Mouse (Mus musculus) stomach, embryonic 14.5 days (tissue): ENCODE results near the gene Cdh7. TPM values are rescaled to one million over a fixed set of nuclear protein-coding genes. Genes with fewer than 3 reads are reported as not detected.

Experiments
- ATAC-seq: fragments of 200-750 bp; cut with Nextera tagmentation; 2 replicates; pipeline ENCODE4 v1.8.0; 2017; ENCODE audit warnings: low read depth, moderate TSS enrichment; ENCODE audit not compliant: insufficient number of reproducible peaks, insufficient read depth, low FRiP score
- H3K27ac ChIP-seq: fragments of 300-500 bp; sonication (generic); 2 replicates; pipeline ENCODE4 v1.5.1; 2014; ENCODE audit warnings: mild to moderate bottlenecking, low read length, moderate library complexity, mixed read lengths
- H3K27me3 ChIP-seq: fragments of 300-500 bp; sonication (generic); 2 replicates; pipeline ENCODE4 v1.6.1; 2014; ENCODE audit warnings: low read length, control low read depth, mixed read lengths; ENCODE audit not compliant: control insufficient read depth, insufficient read depth
- H3K36me3 ChIP-seq: fragments of 300-500 bp; sonication (generic); 2 replicates; pipeline ENCODE4 v1.6.1; 2014; ENCODE audit warnings: mild to moderate bottlenecking, control low read depth, low read length, moderate library complexity, mixed read lengths; ENCODE audit not compliant: control insufficient read depth, insufficient read depth
- H3K4me1 ChIP-seq: fragments of 300-500 bp; sonication (generic); 2 replicates; pipeline ENCODE4 v1.6.1; 2014; ENCODE audit warnings: low read length, control low read depth, mixed read lengths; ENCODE audit not compliant: control insufficient read depth, insufficient read depth
- H3K4me2 ChIP-seq: fragments of 300-500 bp; sonication (generic); replicated peaks from 2 replicates; pipeline ENCODE4 v1.6.1; 2014; ENCODE audit warnings: low read depth, low read length, control low read depth
- H3K4me3 ChIP-seq: fragments of 300-500 bp; sonication (generic); 2 replicates; pipeline ENCODE4 v1.5.1; 2014; ENCODE audit warnings: low read depth, low read length, control low read depth
- H3K9ac ChIP-seq: fragments of 300-500 bp; sonication (generic); replicated peaks from 2 replicates; pipeline ENCODE4 v1.6.1; 2014; ENCODE audit warnings: low read depth, mild to moderate bottlenecking, control low read depth, low read length, moderate library complexity, mixed read lengths
- H3K9me3 ChIP-seq: fragments of 300-500 bp; sonication (generic); 2 replicates; pipeline ENCODE4 v1.6.1; 2016; ENCODE audit warnings: low read depth, low read length, control low read depth; ENCODE audit not compliant: control insufficient read depth
- WGBS: fragments of 180-500 bp; shearing (Covaris S2); extraction: QIAGEN DNeasy Blood & Tissue Kit; methylation state at CpG from one replicate; pipeline ENCODE4 v1.1.7; 2014; 5-methylcytosine and 5-hydroxymethylcytosine counted together
- polyA plus RNA-seq: library from polyadenylated mRNA; unstranded; fragments of >200 nt; fragmentation: Nextera tagmentation; extraction: Ambion mirVana; gene quantifications from 2 replicates; pipeline ENCODE4 v1.2.1, GENCODE M21; 2014

Cdh7 gene
- 0.50 and 0.61 TPM in 2 replicates for polyA plus RNA-seq

DNA sequence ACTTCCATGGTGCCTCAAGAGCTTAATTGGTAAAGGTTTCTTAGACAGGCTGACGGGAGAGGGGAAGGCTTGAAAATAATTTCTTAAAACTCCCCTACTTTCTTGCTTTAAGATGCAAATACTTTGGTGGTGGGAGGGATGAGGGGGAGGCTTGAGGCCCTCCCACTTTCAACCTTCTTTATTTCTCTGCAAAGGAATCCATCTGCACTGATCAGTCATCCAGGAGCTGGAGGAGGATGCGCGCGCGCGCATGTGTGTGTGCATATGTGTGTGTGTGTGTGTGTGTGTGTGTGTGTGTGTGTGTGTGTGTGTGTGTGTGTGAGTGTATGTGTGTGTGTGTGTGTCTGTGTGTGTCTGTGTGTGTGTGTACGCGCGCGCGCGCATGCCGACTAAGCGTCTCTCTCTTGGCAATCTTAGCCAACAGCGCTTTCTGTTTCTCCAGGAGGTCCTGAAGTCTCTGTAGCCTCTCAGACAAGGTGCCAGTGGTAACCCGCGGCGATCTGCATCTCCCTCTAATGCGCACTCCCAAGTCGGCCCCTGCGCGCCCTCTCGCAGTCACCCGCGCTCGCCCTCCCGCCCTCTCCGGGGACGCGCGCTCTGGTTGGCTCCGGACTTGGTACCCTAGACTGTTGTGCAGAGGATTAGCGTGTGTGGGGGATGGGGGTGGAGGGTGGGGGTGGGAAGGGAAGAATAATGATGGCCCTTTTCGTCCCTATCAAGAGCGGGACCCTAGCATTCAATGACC is at the start of gene Cdh7:
Gene Cdh7, plus strand, starts transcription at position 368 of the 745 bp plus-strand sequence.
- H3K36me3 ChIP-seq = no peaks in the 10 kb centered on the region
- peak within 1 kb of the TSS; percentile 52 for H3K4me3 ChIP-seq
- ATAC-seq = peak; percentile 28; the same call in 1 of the 2 replicates
- WGBS = 2% methylated on average over 29 of the region's 35 CpGs
- H3K27ac ChIP-seq = no peak within 1 kb of the TSS
- H3K4me2 ChIP-seq = peak within 1 kb of the TSS; percentile 87
- no peaks in the 10 kb centered on the region for H3K9me3 ChIP-seq
- no peaks in the 10 kb centered on the region for H3K4me1 ChIP-seq
- H3K9ac ChIP-seq = no peak within 1 kb of the TSS
- H3K27me3 ChIP-seq = 0 out of 2 replicates have a peak, but pooled peaks cover 4% of the 10 kb centered on the region

GRCm38 (mm10) chr1:109932674-109933073 is 49.6 kb upstream of the Cdh7 start:
- Histone ChIP-seq H3K9me3 (no peaks in the 10 kb centered on the region), H3K4me1 (no peaks in the 10 kb centered on the region), H3K27ac (no peak overlapping the region), H3K9ac (no peak overlapping the region), H3K4me2 (no peak overlapping the region), H3K4me3 (no peak overlapping the region), H3K27me3 (no peaks in the 10 kb centered on the region), H3K36me3 (no peaks in the 10 kb centered on the region)
- ATAC-seq = no peak
- 82% methylated on average over 3 of the region's 3 CpGs for WGBS

DNA sequence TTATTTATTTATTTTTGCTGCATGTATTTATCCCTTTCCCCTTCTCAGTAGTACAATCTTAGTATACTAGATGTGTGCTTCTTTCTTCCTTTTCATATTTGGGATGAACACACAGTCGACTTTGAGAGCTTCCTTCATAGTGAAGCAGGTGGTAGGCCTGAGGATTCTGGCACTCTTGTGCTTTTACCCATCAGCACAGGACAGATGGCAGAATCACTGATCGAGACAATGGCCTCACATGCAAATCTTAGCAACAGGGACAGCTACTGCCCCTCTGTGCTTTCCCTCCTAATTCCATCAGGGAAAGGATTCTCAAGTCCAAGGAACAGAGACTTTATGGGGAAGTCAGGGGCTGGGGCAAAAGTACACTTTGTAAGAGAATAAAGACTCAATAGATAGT is 33.7 kb upstream of the Cdh7 start:
- 74% methylated on average over 2 of the region's 2 CpGs for WGBS
- H3K9ac ChIP-seq = no peak overlapping the region
- H3K36me3 ChIP-seq = no peaks in the 10 kb centered on the region
- H3K27me3 ChIP-seq = no peaks in the 10 kb centered on the region
- ATAC-seq = no peak
- no peaks in the 10 kb centered on the region for H3K4me1 ChIP-seq
- no peak overlapping the region for H3K27ac ChIP-seq
- no peaks in the 10 kb centered on the region for H3K9me3 ChIP-seq
- H3K4me2 ChIP-seq = no peak overlapping the region
- no peak overlapping the region for H3K4me3 ChIP-seq

GRCm38 (mm10) chr1:109971721-109972425 is 10.4 kb upstream of the Cdh7 start:
- Histone ChIP-seq H3K9ac (no peak overlapping the region), H3K27me3 (no peaks in the 10 kb centered on the region), H3K4me2 (no peak overlapping the region), H3K4me1 (no peaks in the 10 kb centered on the region), H3K27ac (no peak overlapping the region), H3K9me3 (no peaks in the 10 kb centered on the region), H3K4me3 (no peak overlapping the region), H3K36me3 (no peaks in the 10 kb centered on the region)
- 77% methylated on average over 5 of the region's 5 CpGs for WGBS
- no peak for ATAC-seq

GRCm38 (mm10) chr1:109972426-109973015 is 9.7 kb upstream of the Cdh7 start:
- ATAC-seq = no peak
- WGBS = 55% methylated on average over 4 of the region's 4 CpGs
- H3K36me3 ChIP-seq = no peaks in the 10 kb centered on the region

GRCm38 (mm10) chr1:109982809-109983536 is 742 bp downstream of the Cdh7 start:
- H3K27me3 ChIP-seq = 0 out of 2 replicates have a peak, but pooled peaks cover 4% of the 10 kb centered on the region
- peak; percentile 46; the same call in 1 of the 2 replicates for ATAC-seq
- H3K9me3 ChIP-seq = no peaks in the 10 kb centered on the region
- under 1% methylated on average over 38 of the region's 38 CpGs for WGBS
- no peak overlapping the region for H3K9ac ChIP-seq
- no peak overlapping the region for H3K27ac ChIP-seq
- peak overlapping the region; percentile 52 for H3K4me3 ChIP-seq
- H3K4me2 ChIP-seq = peak overlapping the region; percentile 87
- H3K36me3 ChIP-seq = no peaks in the 10 kb centered on the region
- no peaks in the 10 kb centered on the region for H3K4me1 ChIP-seq

More at GRCm38 (mm10) chr1:109972426-109973015, 9.7 kb upstream of the Cdh7 start:
- H3K9me3 ChIP-seq = no peaks in the 10 kb centered on the region
- no peak overlapping the region for H3K27ac ChIP-seq
- H3K4me3 ChIP-seq = no peak overlapping the region
- no peak overlapping the region for H3K9ac ChIP-seq
- H3K27me3 ChIP-seq = no peaks in the 10 kb centered on the region
- H3K4me1 ChIP-seq = no peaks in the 10 kb centered on the region
- H3K4me2 ChIP-seq = no peak overlapping the region

DNA sequence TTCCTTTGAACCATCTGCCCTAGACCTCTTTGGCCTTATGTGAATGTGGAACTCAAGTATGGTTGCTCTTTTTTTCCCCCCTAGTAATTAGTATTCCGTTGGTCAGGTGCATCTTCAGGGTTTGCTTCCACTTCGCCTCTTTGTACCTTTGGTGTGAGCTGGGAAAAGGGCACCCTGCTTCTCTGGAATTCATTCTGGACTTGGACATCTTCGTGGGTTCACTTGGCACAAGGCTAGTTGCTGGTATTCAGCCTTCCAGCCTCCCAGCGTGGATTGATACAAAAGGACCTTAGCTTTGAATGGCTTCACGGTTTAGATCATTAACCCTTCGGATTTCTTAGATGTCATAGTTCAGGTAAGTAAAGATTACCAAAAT is 1.3 kb downstream of the Cdh7 start:
- Histone ChIP-seq H3K36me3 (no peaks in the 10 kb centered on the region), H3K9me3 (no peaks in the 10 kb centered on the region), H3K27me3 (0 out of 2 replicates have a peak, but pooled peaks cover 4% of the 10 kb centered on the region), H3K27ac (no peak overlapping the region), H3K4me3 (0 out of 2 replicates have a peak overlapping the region, but pooled peaks have one; percentile 52), H3K4me1 (no peaks in the 10 kb centered on the region), H3K4me2 (peak overlapping the region; percentile 87), H3K9ac (no peak overlapping the region)
- WGBS = 33% methylated on average over 6 of the region's 6 CpGs
- no peak for ATAC-seq

DNA sequence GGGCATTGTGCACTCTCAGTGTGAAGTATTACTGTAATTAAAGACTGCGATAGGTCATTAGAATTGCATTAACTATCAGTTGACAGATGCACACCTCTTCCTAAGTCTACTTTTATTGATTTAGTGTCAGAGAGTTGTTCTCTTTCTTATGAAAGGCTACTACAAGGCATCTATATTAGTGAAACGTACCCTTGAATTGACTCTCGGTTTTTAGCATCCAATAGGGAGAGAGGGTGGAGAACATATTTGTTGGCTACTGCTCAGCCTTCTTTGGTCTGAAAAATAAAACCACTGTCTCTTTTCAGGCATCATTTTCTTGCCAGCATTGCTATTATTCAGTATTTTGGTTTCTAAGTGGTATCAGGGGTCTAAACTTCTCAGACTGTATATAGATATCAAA is 2.5 kb downstream of the Cdh7 start:
- WGBS = 59% methylated on average over 3 of the region's 3 CpGs
- no peak overlapping the region for H3K27ac ChIP-seq
- H3K4me2 ChIP-seq = no peak overlapping the region
- H3K4me3 ChIP-seq = no peak overlapping the region
- H3K36me3 ChIP-seq = no peaks in the 10 kb centered on the region
- 0 out of 2 replicates have a peak, but pooled peaks cover 4% of the 10 kb centered on the region for H3K27me3 ChIP-seq
- no peak overlapping the region for H3K9ac ChIP-seq
- no peaks in the 10 kb centered on the region for H3K4me1 ChIP-seq
- no peak for ATAC-seq
- H3K9me3 ChIP-seq = no peaks in the 10 kb centered on the region
